Mouse (Mus musculus) embryo, embryonic 11.5 days (tissue): ENCODE results near the gene Ccer2.

ENCODE experiments used
- DNase-seq: peaks from one replicate; pipeline ENCODE4 v3.0.0-alpha.2; 2012; ENCODE audit warnings: low read depth, low spot score

Gene Ccer2

GRCm38 (mm10) chr7:28749935-28750334, 6.0 kb upstream of the Ccer2 start:
- DNase-seq: no peak

DNA sequence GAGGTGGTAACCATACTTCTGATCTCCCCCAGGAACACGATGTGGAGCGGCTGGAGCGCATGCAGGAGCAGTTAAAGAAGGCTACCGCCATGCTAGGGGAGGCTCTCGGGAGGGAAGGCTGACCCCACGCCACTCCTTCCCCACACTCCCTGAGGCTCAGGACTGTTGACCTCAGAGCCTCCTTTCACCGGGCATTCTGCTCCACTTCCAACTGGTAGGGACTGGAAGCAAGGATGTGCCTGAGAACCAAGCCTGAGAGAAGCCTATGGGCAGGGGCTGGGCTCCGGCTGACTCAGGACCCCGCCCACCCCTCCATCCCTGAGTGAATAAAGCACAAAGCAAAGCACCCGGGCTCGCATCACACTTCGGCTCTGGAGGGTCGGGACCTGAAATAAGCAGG, 2.6 kb downstream of the Ccer2 start:
- no peak for DNase-seq

GRCm38 (mm10) chr7:28761907-28762306, 5.9 kb downstream of the Ccer2 start:
- no peak for DNase-seq

DNA sequence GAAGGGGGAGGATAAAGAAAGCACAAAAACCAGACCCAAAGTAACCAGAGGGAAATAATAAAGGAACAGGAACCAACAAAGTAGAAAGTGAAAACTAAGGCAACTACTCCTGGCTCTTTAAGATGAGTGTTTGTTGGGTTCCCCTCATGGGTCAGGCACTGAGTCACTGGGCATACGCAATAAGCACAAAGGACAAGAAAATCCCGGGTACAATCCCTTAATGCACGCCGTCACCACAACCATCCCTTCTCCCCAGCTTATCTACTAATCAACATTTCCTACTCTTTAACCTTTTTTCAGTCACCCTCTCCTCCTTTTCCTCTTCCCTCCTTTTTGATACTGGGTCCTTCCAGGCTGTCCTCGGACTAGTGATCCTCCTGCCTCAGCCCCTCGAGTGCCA, 9.2 kb downstream of the Ccer2 start:
- DNase-seq: no peak

DNA sequence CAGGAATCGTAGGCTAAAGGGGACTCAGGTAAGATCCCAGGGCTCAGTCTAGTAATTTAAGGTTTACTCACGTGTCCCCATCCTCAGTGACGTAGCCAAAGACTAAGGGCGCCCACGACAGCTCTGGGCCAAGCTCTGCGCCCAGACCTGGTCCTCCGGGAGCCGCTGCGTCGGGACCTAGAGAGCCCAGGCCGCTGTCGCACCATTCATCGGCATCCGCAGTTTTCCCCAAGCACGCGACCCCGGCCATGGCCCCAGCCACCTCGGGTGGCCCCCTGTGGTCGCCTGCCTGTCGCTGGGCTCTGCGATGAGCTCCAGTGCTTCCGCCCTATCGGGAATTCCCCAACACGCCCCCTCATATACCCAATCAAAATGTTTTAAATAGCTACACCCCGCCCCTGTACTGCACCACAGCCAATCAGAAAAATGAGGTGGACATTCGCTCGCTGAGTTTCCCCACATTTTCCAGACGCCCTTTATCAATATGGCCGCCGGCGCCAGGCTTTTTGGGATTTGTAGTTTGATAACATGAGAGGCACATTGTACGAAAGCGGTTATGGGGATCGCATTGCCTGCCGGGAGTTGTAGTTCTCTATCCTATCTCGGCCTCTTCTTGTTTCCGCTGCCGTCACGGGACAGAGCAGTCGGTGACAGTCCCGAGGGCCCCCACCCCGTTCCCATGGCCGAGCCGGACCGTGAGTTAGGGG, 10.4 kb downstream of the Ccer2 start, which contains the start of gene Sirt2:
Gene Sirt2, plus strand, starts transcription at position 563 of the 707 bp plus-strand sequence.
- peak; percentile 94 for DNase-seq

DNA sequence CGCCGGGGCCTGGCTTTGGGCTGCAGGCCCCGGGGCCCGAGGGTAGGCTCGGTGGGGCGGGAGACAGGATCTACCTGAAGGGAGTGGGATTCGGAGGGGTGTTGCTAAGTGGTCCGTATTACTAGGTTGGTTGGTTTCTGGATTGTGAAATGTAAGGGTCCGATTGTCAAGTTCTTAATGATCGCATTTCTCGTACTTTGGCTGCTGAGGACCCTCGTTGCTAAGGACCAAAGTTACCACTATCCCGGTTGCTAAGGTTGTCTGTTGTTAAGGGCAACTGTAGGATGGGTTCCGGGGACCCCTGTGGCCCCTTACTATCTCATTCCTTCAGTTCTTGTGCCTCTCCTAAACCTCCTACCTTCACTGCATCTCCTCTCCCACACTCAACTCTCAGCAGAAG, 10.9 kb downstream of the Ccer2 start:
- DNase-seq: no peak

- DNase-seq: no peak
Observed at GRCm38 (mm10) chr7:28767462-28767965, 11.5 kb downstream of the Ccer2 start, which contains the start of gene Nfkbib. Nfkbib (minus strand) TSS chr7:28767512.

DNA sequence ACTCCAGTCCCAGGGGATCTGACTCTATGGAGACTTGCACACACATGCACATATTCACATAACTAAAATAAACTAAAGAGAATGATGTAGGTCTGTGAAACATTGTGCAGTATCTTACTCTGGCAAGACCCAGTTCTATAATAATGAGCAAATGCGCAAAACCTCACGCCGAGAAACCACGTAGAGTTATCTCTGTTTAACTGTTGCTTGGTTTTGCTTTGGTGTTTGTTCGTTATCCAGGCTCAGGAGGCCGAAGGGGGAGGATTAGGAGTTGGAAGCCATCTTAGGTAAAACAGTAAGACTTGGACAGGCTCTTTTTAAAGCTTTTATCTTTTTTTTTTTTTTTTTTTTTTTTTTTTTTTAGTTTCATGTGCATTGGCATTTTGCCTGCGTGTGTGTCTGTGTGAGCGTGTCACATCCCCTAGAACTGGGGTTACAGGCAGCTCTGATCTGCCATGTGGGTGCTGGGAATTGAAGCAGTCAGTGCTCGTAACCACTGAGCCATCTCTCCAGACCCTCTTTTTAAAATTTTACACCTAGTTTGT, 13.5 kb downstream of the Ccer2 start:
- no peak for DNase-seq

DNA sequence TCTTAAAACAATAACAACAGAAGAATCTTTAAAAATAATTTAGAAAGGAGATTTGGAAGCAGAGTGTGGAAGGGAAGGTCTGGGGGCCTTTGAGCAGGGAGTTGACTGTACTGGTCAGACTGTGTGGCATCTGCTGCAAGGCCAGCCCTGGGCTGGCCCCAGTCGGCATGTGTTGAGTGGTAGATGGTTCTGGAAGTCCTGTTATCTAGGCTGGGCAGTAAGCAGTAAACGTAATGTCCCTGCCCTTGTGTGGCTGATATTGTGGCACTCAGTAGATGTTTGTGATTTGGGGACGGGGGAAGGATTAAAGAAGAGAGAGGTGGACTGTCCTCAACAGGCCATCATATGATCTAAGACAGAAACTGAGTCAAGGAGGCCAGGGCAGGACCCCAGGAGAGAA, 14.3 kb downstream of the Ccer2 start:
- DNase-seq: no peak

GRCm38 (mm10) chr7:28771867-28772266, 15.9 kb downstream of the Ccer2 start:
- no peak for DNase-seq

DNA sequence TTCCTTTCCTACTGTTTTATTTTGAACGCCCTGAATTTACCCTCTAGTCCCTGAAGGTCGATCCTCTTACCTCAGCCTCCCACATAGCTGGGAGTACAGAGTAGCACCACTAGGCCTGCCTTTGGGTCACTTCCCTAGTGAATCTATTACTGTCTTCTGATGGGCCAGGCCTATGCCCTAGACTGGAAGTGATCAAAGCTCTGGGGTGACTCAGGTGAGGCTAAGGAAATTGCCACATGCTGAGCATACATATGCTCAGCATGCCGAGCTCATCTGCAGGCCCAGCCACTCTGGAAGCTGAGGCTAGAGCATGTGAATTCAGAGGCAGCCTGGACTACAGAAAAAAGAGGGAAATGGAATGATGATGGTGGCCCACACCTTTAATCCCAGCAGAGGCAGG, 17.2 kb downstream of the Ccer2 start:
- no peak for DNase-seq

DNA sequence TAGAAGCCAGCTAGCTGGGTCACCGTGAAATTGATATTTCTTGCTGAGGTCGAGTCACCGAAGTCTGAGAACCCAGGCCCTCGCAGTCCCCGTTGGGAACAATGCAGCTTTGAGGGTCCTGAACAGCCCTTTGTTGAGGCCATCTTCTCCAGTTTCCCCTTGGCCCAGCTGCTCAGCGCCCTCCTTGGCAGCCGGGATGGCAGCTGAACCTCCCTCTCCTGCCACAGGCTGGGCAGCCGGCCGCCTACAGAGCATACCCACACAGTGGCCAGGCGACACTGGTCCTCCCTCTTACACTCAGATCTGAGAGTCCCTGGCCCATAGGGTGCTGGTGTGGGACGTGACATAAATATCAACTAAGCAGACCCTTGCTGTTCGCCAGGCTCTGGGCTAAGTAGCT, 18.2 kb downstream of the Ccer2 start:
- no peak for DNase-seq

- DNase-seq: no peak
Observed at GRCm38 (mm10) chr7:28775129-28775528, 19.2 kb downstream of the Ccer2 start.

DNA sequence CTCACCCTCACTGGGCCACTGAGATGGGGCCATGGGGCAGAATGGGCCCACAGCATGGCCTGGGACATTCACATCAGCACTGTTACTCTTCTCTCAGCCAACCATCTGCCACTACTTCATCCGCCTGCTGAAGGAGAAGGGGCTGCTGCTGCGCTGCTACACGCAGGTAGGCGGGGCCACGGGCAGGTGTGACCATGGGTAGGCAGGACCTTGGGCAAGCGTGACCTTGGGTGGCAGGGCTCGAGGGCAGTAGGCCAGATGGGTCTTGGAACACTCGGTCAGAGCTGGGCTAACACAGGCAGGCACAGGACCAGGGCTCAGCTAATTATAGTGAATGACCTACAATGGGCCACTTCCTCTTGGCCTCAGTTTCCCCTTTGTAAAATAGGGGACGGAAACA, 22.9 kb downstream of the Ccer2 start:
- DNase-seq: no peak

- DNase-seq: peak; percentile 75
Observed at GRCm38 (mm10) chr7:28780067-28780658, 24.2 kb downstream of the Ccer2 start.

DNA sequence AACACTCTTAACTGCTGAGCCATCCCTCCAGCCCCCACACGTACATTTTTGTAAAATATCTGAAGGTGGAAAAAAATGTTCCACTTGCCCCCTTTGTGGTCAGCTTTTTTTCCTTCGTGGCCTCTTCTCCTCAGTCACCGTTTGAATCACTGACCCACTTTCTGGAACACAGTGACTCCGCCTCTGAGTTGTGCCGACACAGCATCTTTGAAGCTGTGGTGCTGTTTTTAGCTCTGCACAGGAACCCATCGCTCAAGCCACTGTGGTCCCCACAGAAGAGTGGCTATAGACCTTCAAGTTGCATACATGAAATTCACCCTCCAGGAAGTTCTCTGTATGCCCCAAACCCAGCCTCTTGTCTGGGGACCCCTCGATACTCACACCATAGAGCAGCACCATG, 24.9 kb downstream of the Ccer2 start:
- DNase-seq: no peak

DNA sequence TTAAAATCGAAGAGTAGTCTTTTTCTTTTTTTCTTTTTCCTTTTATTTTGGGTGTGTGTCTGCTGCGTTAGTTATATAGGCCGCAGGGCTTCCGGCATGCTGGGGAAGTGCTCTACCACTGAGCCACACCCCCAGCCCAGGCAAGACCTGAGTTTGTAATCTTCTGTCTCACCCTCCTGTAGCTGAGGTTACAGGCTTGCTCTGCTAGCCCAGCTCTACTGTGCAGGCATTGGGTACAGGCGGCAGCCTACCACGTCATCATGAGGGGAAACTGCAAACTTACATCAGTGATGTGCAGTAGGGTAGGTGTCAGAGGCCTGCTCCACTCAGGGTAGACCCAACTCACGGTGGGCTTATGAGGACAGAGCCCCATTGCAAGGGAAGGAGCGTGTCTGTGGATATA, 25.3 kb downstream of the Ccer2 start:
- no peak for DNase-seq

GRCm38 (mm10) chr7:28785161-28785560, 29.2 kb downstream of the Ccer2 start:
- DNase-seq: no peak

- no peak for DNase-seq
Observed at GRCm38 (mm10) chr7:28787884-28788283, 31.9 kb downstream of the Ccer2 start.

GRCm38 (mm10) chr7:28788307-28789195, 32.6 kb downstream of the Ccer2 start, which contains the start of gene Rinl:
Rinl (plus strand) TSS chr7:28788969.
- DNase-seq: no peak

- DNase-seq: no peak
Observed at GRCm38 (mm10) chr7:28789235-28789634, 33.3 kb downstream of the Ccer2 start.
